18 mouse cellular contexts compared by ENCODE assay signal in the genomic region with DNA sequence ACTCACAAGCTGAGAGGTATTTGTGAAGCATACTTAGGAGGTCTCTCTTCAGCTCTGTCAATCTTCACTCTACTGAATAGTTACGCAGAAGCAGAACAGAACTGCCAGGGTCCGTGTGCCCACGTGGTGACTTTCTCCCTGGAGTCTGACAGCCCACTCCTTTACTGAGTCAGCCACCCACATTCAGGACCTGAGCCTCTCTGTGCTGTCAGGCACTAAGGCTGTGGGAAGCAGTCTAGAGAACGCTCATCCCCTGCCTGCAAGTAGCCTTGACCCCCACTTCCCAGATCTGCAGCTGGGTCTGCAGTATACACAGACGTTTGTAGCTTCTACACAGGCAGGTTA.
DNase-seq lines count a peak whose midpoint lies in the region; ATAC-seq and TF ChIP-seq lines count a peak whose summit lies in the region.
"Had no signal": no experiment of that assay in that cellular context is flagged by ENCODE, and none has a peak within 500 bp of the region (broad histone marks: within the 10 kb centered on the region; RNA-seq: fewer than 3 reads in every experiment).

No protein-coding gene starts in this region.

- H3K36me3 ChIP-seq in hindbrain, embryonic 15.5 days: no peaks in the 10 kb centered on the region
- no peaks in the 10 kb centered on the region for H3K36me3 ChIP-seq in hindbrain, embryonic 12.5 days
- peaks cover 53% of the 10 kb centered on the region for H3K36me3 ChIP-seq in lung, embryonic 14.5 days (ENCODE audit: insufficient read depth)
- peaks cover 8% of the 10 kb centered on the region for H3K36me3 ChIP-seq in myocyte (ENCODE audit: control insufficient read depth, insufficient read depth)
- H3K36me3 ChIP-seq: G1E had no signal

- no peaks in the 10 kb centered on the region for H3K27me3 ChIP-seq in hindbrain, embryonic 15.5 days
- no peaks in the 10 kb centered on the region for H3K27me3 ChIP-seq in hindbrain, embryonic 12.5 days
- no peaks in the 10 kb centered on the region for H3K27me3 ChIP-seq in lung, embryonic 14.5 days (ENCODE audit: insufficient read depth, low read length)
- no peaks in the 10 kb centered on the region for H3K27me3 ChIP-seq in myocyte (ENCODE audit: control insufficient read depth, insufficient read depth, insufficient read length)
- H3K27me3 ChIP-seq: embryonic facial prominence, embryonic 12.5 days; limb, embryonic 15.5 days had no signal

- no peaks in the 10 kb centered on the region for H3K9me3 ChIP-seq in hindbrain, embryonic 15.5 days
- no peaks in the 10 kb centered on the region for H3K9me3 ChIP-seq in hindbrain, embryonic 12.5 days (replicated peaks)
- no peaks in the 10 kb centered on the region for H3K9me3 ChIP-seq in lung, embryonic 14.5 days (ENCODE audit: low read depth, low read length)
- H3K9me3 ChIP-seq: embryonic facial prominence, embryonic 12.5 days; G1E; limb, embryonic 15.5 days; megakaryocyte, embryonic 14.5 days had no signal

- 0 out of 2 replicates have a peak overlapping the region, but pooled peaks have one; percentile 8 for H3K27ac ChIP-seq in hindbrain, embryonic 15.5 days (replicated peaks)
- no peak overlapping the region for H3K27ac ChIP-seq in hindbrain, embryonic 12.5 days
- H3K27ac ChIP-seq in lung, embryonic 14.5 days (ENCODE audit: low read depth): peak overlapping the region; percentile 92
- H3K27ac ChIP-seq: embryonic facial prominence, embryonic 12.5 days; hindbrain, postnatal 0 days; limb, embryonic 15.5 days had no signal

- no peak overlapping the region for H3ac ChIP-seq in myocyte (ENCODE audit: control insufficient read depth, insufficient read length)

- no peaks in the 10 kb centered on the region; the same call in 1 of the 2 replicates for H3K4me1 ChIP-seq in hindbrain, embryonic 15.5 days (replicated peaks)
- H3K4me1 ChIP-seq in hindbrain, embryonic 12.5 days: no peaks in the 10 kb centered on the region
- H3K4me1 ChIP-seq in lung, embryonic 14.5 days (ENCODE audit: insufficient read depth): peaks cover 18% of the 10 kb centered on the region
- H3K4me1 ChIP-seq: embryonic facial prominence, embryonic 12.5 days had no signal

- intact Hi-C loops in gastrocnemius, postnatal 14 days (cut with DNase I; ENCODE audit: low total_unique reads): no loop called here

- TF ChIP-seq POLR2A in myocyte (IDR thresholded peaks at IDR 0.05; ENCODE audit: insufficient read length, low read depth): no peak

- no peak for ATAC-seq in hindbrain, embryonic 15.5 days (ENCODE audit: low FRiP score, low read depth)
- ATAC-seq in hindbrain, embryonic 12.5 days (ENCODE audit: low FRiP score): no peak
- ATAC-seq in lung, embryonic 14.5 days (ENCODE audit: insufficient read depth): peak; percentile 10
- ATAC-seq: activated CD4-positive, CD25-positive, alpha-beta regulatory T cell, adult 4 months; forebrain, postnatal 0 days; hindbrain, postnatal 0 days had no signal

- no peak overlapping the region for H3K9ac ChIP-seq in hindbrain, embryonic 15.5 days
- no peak overlapping the region for H3K9ac ChIP-seq in hindbrain, embryonic 12.5 days
- H3K9ac ChIP-seq in lung, embryonic 14.5 days: no peak overlapping the region; the same call in 1 of the 2 replicates
- H3K9ac ChIP-seq: embryonic facial prominence, embryonic 12.5 days; forebrain, postnatal 0 days; limb, embryonic 15.5 days had no signal

- H3K79me2 ChIP-seq in myocyte (ENCODE audit: control insufficient read depth, insufficient read depth): peaks cover 7% of the 10 kb centered on the region

- no peak overlapping the region for H3K4me3 ChIP-seq in hindbrain, embryonic 15.5 days
- H3K4me3 ChIP-seq in hindbrain, embryonic 12.5 days: no peak overlapping the region
- H3K4me3 ChIP-seq in lung, embryonic 14.5 days (ENCODE audit: low read depth, low read length): no peak overlapping the region
- no peak overlapping the region for H3K4me3 ChIP-seq in myocyte
- H3K4me3 ChIP-seq: embryonic facial prominence, embryonic 12.5 days; limb, embryonic 15.5 days; megakaryocyte, embryonic 14.5 days had no signal

- no peak for TF ChIP-seq CTCF in lung, embryonic 14.5 days (IDR thresholded peaks at IDR 0.05; ENCODE audit: low read depth)

- no peak overlapping the region for H3K4me2 ChIP-seq in hindbrain, embryonic 15.5 days
- H3K4me2 ChIP-seq in hindbrain, embryonic 12.5 days (replicated peaks): no peak overlapping the region
- H3K4me2 ChIP-seq in lung, embryonic 14.5 days: no peak overlapping the region; the same call in 1 of the 2 replicates
- H3K4me2 ChIP-seq in myocyte (ENCODE audit: low read depth): peak overlapping the region; percentile 10
- H3K4me2 ChIP-seq: embryonic facial prominence, embryonic 12.5 days; limb, embryonic 15.5 days had no signal

- peak; percentile 43 to 46 for DNase-seq in frontal cortex, postnatal 36 days (ENCODE audit: low spot score in 2 of 2)
- DNase-seq in frontal cortex, postnatal 25 days (ENCODE audit: low spot score in 2 of 2): no peak
- DNase-seq in lung, embryonic 14.5 days: peak; percentile 43
- DNase-seq in lung, postnatal 10 days: no peak
- DNase-seq in gastrocnemius, postnatal 14 days: no peak
- DNase-seq: cerebellum, postnatal 10 days; forebrain, postnatal 0 days; retina, postnatal 1 day; thymus, postnatal 25 days had no signal

- WGBS in hindbrain, embryonic 15.5 days: 70% methylated on average over 5 of the region's 5 CpGs
- 71% methylated on average over 5 of the region's 5 CpGs for whole genome bisulfite sequencing in hindbrain, embryonic 12.5 days
- WGBS in lung, embryonic 14.5 days: 40% methylated on average over 5 of the region's 5 CpGs

TF ChIP-seq in myocyte, 11 proteins besides CTCF, POLR2A, EP300 and RAD21:
- TF ChIP-seq E2F4 (IDR thresholded peaks at IDR 0.05; ENCODE audit: insufficient read depth): no peak
- no peak for TF ChIP-seq TCF12 (IDR thresholded peaks at IDR 0.05; ENCODE audit: insufficient read depth, poor library complexity, severe bottlenecking)
- TF ChIP-seq REST (IDR thresholded peaks at IDR 0.05; ENCODE audit: insufficient read depth, insufficient read length): no peak
- no peak for TF ChIP-seq SRF (IDR thresholded peaks at IDR 0.05; ENCODE audit: control insufficient read depth, insufficient read length, low read depth)
- TF ChIP-seq POLR2AphosphoS2 (IDR thresholded peaks at IDR 0.05; ENCODE audit: insufficient read length, low read depth): no peak
- no peak for TF ChIP-seq MYOG (IDR thresholded peaks at IDR 0.05; ENCODE audit: control insufficient read depth in 1 of 3, insufficient read depth in 1 of 3, insufficient read length in 2 of 3, low read depth in 2 of 3)
TF ChIP-seq in myocyte: peak in this region for 0.

Comparison
In these comparisons a context has a peak if more than half of its experiments do, and no peak if none do; other contexts are left out.
1. DNase-seq: peak in frontal cortex, postnatal 36 days (2 of 2) and lung, embryonic 14.5 days (single experiment); none in frontal cortex, postnatal 25 days (0 of 2), lung, postnatal 10 days (single experiment) and gastrocnemius, postnatal 14 days (single experiment).